Mouse (Mus musculus): ENCODE measurements around the gene Cgrrf1. TPM values are rescaled to one million over a fixed set of nuclear protein-coding genes. Genes with fewer than 3 reads are reported as not detected.
A peak's percentile ranks its signal among the peaks of the same experiment; 100 is the strongest.

The Cgrrf1 gene
- polyA plus RNA-seq, 1 experiment from 2014 or later = 28.7 TPM

DNA sequence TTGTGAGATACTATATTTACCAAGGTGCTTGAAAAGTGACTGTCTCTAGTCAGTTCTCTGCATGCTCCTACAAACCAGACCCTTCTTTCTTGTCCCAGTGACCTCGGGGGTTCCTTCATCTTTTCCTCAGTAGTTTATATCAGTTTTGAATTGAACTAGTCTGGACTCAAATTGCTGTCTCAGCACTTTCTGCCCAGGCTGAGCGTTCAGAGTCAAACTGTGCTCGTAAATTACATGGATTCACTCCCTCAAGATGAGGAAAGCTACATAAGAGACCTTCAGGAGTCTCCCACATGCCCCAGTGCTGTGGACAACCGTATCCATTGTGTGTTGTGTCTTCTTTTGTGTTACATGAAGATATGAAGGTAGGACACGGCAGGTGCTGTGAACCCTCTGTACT, 16.8 kb downstream of the Cgrrf1 start:
- Histone ChIP-seq H3K4me2 (replicated peaks; ENCODE audit: low read depth) (no peak overlapping the region), H3K9ac (ENCODE audit: low read length) (no peak overlapping the region), H3K4me3 (ENCODE audit: low read depth, low read length) (no peak overlapping the region), H3K36me3 (ENCODE audit: control insufficient read depth, insufficient read depth, low read length) (no peaks in the 10 kb centered on the region), H3K9me3 (ENCODE audit: control insufficient read depth, low read length) (no peaks in the 10 kb centered on the region), H3K27me3 (ENCODE audit: control insufficient read depth, insufficient read depth, low read length) (no peaks in the 10 kb centered on the region), H3K27ac (replicated peaks) (no peak overlapping the region), H3K4me1 (replicated peaks; ENCODE audit: control insufficient read depth, insufficient read depth) (no peaks in the 10 kb centered on the region)
- no peak for DNase-seq (ENCODE audit: low spot score)
- WGBS = 84% methylated on average over 5 of the region's 5 CpGs
- ATAC-seq (ENCODE audit: low FRiP score, low TSS enrichment) = no peak
- no peak for TF ChIP-seq CTCF (IDR thresholded peaks at IDR 0.05; ENCODE audit: low read depth)
- TF ChIP-seq EP300 (optimal IDR thresholded peaks at IDR 0.05) = no peak

DNA sequence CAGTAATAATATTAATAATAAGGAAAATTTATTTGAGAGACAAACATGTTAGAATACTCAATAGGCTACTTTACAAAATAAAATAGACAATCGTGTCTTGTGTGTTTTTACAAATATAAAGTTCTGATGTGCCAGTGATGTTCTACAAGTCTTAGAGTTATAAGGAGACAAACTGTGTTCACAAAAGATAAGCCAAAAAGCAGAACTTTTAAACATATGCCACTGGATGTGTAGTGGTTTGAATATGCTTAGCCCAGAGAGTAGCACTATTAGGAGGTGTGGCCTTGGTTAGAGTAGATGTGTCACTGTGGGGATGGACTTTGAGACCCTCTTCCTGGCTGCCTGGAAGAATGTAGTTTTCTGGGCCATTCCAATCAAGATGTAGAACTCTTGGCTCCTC, 17.8 kb downstream of the Cgrrf1 start:
- 93% methylated on average over 1 of the region's 1 CpGs for WGBS
- Histone ChIP-seq H3K27ac (replicated peaks) (no peak overlapping the region), H3K4me2 (replicated peaks; ENCODE audit: low read depth) (no peak overlapping the region), H3K4me3 (ENCODE audit: low read depth, low read length) (no peak overlapping the region), H3K27me3 (ENCODE audit: control insufficient read depth, insufficient read depth, low read length) (no peaks in the 10 kb centered on the region), H3K9ac (ENCODE audit: low read length) (no peak overlapping the region), H3K9me3 (ENCODE audit: control insufficient read depth, low read length) (no peaks in the 10 kb centered on the region), H3K36me3 (ENCODE audit: control insufficient read depth, insufficient read depth, low read length) (no peaks in the 10 kb centered on the region), H3K4me1 (replicated peaks; ENCODE audit: control insufficient read depth, insufficient read depth) (no peaks in the 10 kb centered on the region)
- ATAC-seq (ENCODE audit: low FRiP score, low TSS enrichment) (no peak), DNase-seq (ENCODE audit: low spot score) (no peak)
- TF ChIP-seq EP300 (optimal IDR thresholded peaks at IDR 0.05) = no peak

DNA sequence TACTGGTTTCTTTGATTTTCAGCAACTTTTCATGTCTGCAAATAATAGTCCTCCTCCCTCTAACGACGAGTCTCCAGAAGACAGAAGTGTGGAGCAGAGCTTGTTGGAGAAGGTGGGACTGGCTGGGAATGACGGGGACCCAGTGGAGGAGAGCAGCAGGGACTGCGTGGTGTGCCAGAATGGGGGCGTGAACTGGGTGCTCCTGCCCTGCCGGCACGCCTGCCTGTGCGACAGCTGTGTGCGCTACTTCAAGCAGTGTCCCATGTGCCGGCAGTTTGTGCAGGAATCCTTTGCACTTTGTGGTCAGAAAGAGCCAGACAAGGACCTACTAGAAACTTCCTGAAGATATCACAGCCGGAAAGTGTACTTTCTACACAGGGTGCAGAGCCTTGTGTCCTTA, 21.8 kb downstream of the Cgrrf1 start:
- Histone ChIP-seq H3K36me3 (ENCODE audit: control insufficient read depth, insufficient read depth, low read length) (no peaks in the 10 kb centered on the region), H3K4me3 (ENCODE audit: low read depth, low read length) (no peak overlapping the region), H3K9ac (ENCODE audit: low read length) (no peak overlapping the region), H3K27ac (replicated peaks) (no peak overlapping the region), H3K9me3 (ENCODE audit: control insufficient read depth, low read length) (no peaks in the 10 kb centered on the region), H3K27me3 (ENCODE audit: control insufficient read depth, insufficient read depth, low read length) (no peaks in the 10 kb centered on the region), H3K4me1 (replicated peaks; ENCODE audit: control insufficient read depth, insufficient read depth) (no peaks in the 10 kb centered on the region), H3K4me2 (replicated peaks; ENCODE audit: low read depth) (no peak overlapping the region)
- ATAC-seq (ENCODE audit: low FRiP score, low TSS enrichment) = no peak
- TF ChIP-seq EP300 (optimal IDR thresholded peaks at IDR 0.05) (no peak), CTCF (IDR thresholded peaks at IDR 0.05; ENCODE audit: low read depth) (no peak)
- WGBS = 79% methylated on average over 11 of the region's 11 CpGs
- peak; percentile 26 for DNase-seq (ENCODE audit: low spot score)

DNA sequence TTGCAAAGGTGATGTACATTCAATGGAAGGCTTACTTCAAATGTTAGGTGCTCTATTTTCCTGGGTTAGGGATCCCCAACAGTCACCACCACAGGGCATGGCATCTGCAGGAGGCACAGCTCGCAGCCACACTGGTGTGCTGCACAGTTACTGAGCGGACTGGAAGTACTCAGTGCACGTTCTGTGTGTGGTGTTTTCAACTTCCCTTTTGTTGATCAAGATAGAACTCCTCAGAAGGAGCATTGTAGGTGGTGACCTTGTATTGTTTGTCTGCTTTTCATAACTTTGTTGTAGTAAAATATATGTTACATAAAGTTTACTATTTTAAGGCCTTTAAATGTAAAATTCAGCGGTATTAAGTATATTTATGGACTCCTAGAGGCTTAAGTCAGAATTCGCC, 31.0 kb downstream of the Cgrrf1 start:
- no peak for ATAC-seq (ENCODE audit: low FRiP score, low TSS enrichment)

DNA sequence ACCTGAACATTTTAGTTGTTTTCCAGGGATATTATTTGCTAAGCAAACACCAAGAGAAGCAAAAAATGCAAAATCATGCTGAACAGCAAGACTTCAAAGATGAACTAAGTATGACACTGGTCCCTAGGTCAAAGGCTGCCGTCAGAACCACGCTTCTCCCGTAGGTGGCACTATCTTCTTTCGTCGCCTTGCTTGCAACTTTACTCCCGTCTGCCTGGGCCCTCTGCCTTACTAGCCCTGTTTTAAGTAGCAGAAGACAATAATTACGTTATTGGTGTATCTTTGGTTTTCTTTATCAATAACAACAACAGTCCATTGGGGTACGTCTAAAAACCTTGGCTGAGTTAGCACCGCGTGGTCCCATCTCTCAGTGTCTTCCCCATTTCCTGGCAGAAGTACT, 49.0 kb downstream of the Cgrrf1 start:
- H3K4me2 ChIP-seq (replicated peaks; ENCODE audit: low read depth) = peak overlapping the region; percentile 97; the same call in 1 of the 2 replicates
- H3K27me3 ChIP-seq (ENCODE audit: control insufficient read depth, insufficient read depth, low read length) = no peaks in the 10 kb centered on the region
- no peak overlapping the region for H3K4me3 ChIP-seq (ENCODE audit: low read depth, low read length)
- 16% methylated on average over 10 of the region's 10 CpGs for WGBS
- H3K36me3 ChIP-seq (ENCODE audit: control insufficient read depth, insufficient read depth, low read length) = no peaks in the 10 kb centered on the region
- no peaks in the 10 kb centered on the region for H3K9me3 ChIP-seq (ENCODE audit: control insufficient read depth, low read length)
- H3K27ac ChIP-seq (replicated peaks) = no peak overlapping the region
- TF ChIP-seq CTCF (IDR thresholded peaks at IDR 0.05; ENCODE audit: low read depth) = peak; percentile 87
- TF ChIP-seq EP300 (optimal IDR thresholded peaks at IDR 0.05) = no peak
- ATAC-seq (ENCODE audit: low FRiP score, low TSS enrichment) = no peak
- 0 out of 2 replicates have a peak, but pooled peaks cover 3% of the 10 kb centered on the region for H3K4me1 ChIP-seq (replicated peaks; ENCODE audit: control insufficient read depth, insufficient read depth)
- peak; percentile 63 for DNase-seq (ENCODE audit: low spot score)
- H3K9ac ChIP-seq (ENCODE audit: low read length) = no peak overlapping the region

More for the DNA sequence above, 31.0 kb downstream of the Cgrrf1 start:
- H3K4me3 ChIP-seq (ENCODE audit: low read depth, low read length) = no peak overlapping the region
- WGBS = 81% methylated on average over 5 of the region's 5 CpGs
- H3K4me1 ChIP-seq (replicated peaks; ENCODE audit: control insufficient read depth, insufficient read depth) = no peaks in the 10 kb centered on the region
- H3K4me2 ChIP-seq (replicated peaks; ENCODE audit: low read depth) = no peak overlapping the region
- no peak for TF ChIP-seq CTCF (IDR thresholded peaks at IDR 0.05; ENCODE audit: low read depth)
- no peak for TF ChIP-seq EP300 (optimal IDR thresholded peaks at IDR 0.05)
- H3K9ac ChIP-seq (ENCODE audit: low read length) = no peak overlapping the region
- no peaks in the 10 kb centered on the region for H3K9me3 ChIP-seq (ENCODE audit: control insufficient read depth, low read length)
- DNase-seq (ENCODE audit: low spot score) = no peak
- H3K36me3 ChIP-seq (ENCODE audit: control insufficient read depth, insufficient read depth, low read length) = no peaks in the 10 kb centered on the region
- no peaks in the 10 kb centered on the region for H3K27me3 ChIP-seq (ENCODE audit: control insufficient read depth, insufficient read depth, low read length)
- no peak overlapping the region for H3K27ac ChIP-seq (replicated peaks)

DNA sequence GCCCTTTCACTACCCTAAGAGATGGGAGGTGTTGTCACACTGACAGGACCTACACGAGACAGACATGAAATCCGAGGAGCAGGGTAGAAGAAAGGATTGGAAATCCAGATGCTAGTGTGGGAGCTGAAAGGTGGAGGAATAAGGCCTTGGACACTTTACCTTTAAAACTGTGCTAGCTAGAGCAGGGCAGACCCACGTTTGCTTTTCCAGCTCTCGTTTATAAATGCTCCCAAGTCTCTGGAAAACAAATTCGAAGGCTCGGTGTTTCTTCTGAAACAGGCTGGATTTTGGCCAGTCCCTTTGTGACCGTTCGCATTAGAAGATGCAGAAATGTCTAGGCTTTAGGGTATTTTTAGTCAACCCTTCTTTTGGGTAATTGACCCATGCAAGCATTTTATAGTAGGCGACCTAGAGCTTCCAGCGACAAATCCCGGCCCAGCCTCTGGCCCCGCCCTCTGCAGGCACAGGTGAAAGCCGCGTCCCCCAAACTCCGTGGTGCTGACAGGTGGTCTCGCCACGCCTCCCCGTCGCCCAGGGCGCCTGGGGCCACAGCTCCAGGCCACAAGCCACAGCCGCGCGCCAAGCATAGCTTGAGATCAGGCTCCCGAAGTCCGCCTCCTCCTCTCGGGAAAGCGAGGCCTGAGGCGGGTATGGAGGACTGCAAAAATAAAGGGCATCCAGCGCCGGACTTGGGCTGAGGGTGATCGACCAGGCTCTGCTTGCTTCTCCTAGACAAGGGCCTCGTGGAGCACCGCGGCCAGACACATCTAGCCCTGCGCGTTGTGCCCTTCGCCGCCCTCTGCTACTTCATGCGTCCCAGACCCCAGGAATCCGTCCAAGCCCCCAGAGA, 49.9 kb downstream of the Cgrrf1 start:
- H3K9ac ChIP-seq (ENCODE audit: low read length) = peak overlapping the region; percentile 82
- WGBS = 10% methylated on average over 40 of the region's 40 CpGs
- H3K4me2 ChIP-seq (replicated peaks; ENCODE audit: low read depth) = peak overlapping the region; percentile 97
- TF ChIP-seq CTCF (IDR thresholded peaks at IDR 0.05; ENCODE audit: low read depth) = no peak
- H3K36me3 ChIP-seq (ENCODE audit: control insufficient read depth, insufficient read depth, low read length) = no peaks in the 10 kb centered on the region
- H3K27ac ChIP-seq (replicated peaks) = peak overlapping the region; percentile 88
- H3K9me3 ChIP-seq (ENCODE audit: control insufficient read depth, low read length) = no peaks in the 10 kb centered on the region
- DNase-seq (ENCODE audit: low spot score) = no peak
- H3K27me3 ChIP-seq (ENCODE audit: control insufficient read depth, insufficient read depth, low read length) = no peaks in the 10 kb centered on the region
- H3K4me3 ChIP-seq (ENCODE audit: low read depth, low read length) = peak overlapping the region; percentile 67
- ATAC-seq (ENCODE audit: low FRiP score, low TSS enrichment) = peak; percentile 0; the same call in 1 of the 2 replicates
- H3K4me1 ChIP-seq (replicated peaks; ENCODE audit: control insufficient read depth, insufficient read depth) = 0 out of 2 replicates have a peak, but pooled peaks cover 3% of the 10 kb centered on the region
